14 mouse cellular contexts compared by ENCODE assay signal in genomic region chr8:77988291-77989056, GRCm38 (mm10).
A peak's percentile ranks its signal among the peaks of the same experiment; 100 is the strongest.
DNase-seq lines count a peak whose midpoint lies in the region; ATAC-seq and TF ChIP-seq lines count a peak whose summit lies in the region.
"Had no signal": no experiment of that assay in that cellular context is flagged by ENCODE, and none has a peak within 500 bp of the region (broad histone marks: within the 10 kb centered on the region; RNA-seq: fewer than 3 reads in every experiment).

No protein-coding gene starts in this region.

- no peaks in the 10 kb centered on the region for H3K36me3 ChIP-seq in stomach, embryonic 16.5 days (ENCODE audit: control insufficient read depth, insufficient read depth, low read length)
- H3K36me3 ChIP-seq in stomach, postnatal 0 days (ENCODE audit: control insufficient read depth, insufficient read depth, low read length), result no peaks in the 10 kb centered on the region
- no peaks in the 10 kb centered on the region for H3K36me3 ChIP-seq in heart, embryonic 12.5 days
- H3K36me3 ChIP-seq in midbrain, embryonic 16.5 days (ENCODE audit: control insufficient read depth, insufficient read depth, low read length), result no peaks in the 10 kb centered on the region
- H3K36me3 ChIP-seq: intestine, embryonic 15.5 days had no signal

- no peak for DNase-seq in stomach, postnatal 0 days (ENCODE audit: low spot score)
- peak; percentile 68 for DNase-seq in heart, postnatal 4 days
- no peak for DNase-seq in Muller cell, postnatal 12 days (ENCODE audit: inconsistent ontology term)
- DNase-seq in kidney, adult 18-20 months, result no peak
- DNase-seq: cerebellum, adult 11-12 months; layer of hippocampus, postnatal 36 days; right cerebral cortex, adult 18-20 months; thymus, postnatal 4 days had no signal

- peak overlapping the region; percentile 35 for H3K27ac ChIP-seq in stomach, embryonic 16.5 days (ENCODE audit: low read length)
- no peak overlapping the region for H3K27ac ChIP-seq in stomach, postnatal 0 days (replicated peaks)
- H3K27ac ChIP-seq in heart, embryonic 12.5 days (ENCODE audit: poor library complexity, severe bottlenecking), result peak overlapping the region; percentile 97
- H3K27ac ChIP-seq in midbrain, embryonic 16.5 days (ENCODE audit: low read length), result no peak overlapping the region
- H3K27ac ChIP-seq: intestine, embryonic 15.5 days had no signal

- H3K9me3 ChIP-seq in stomach, embryonic 16.5 days (replicated peaks; ENCODE audit: control insufficient read depth, low read length), result no peaks in the 10 kb centered on the region
- no peaks in the 10 kb centered on the region for H3K9me3 ChIP-seq in stomach, postnatal 0 days (ENCODE audit: control insufficient read depth, low read length)
- H3K9me3 ChIP-seq in heart, embryonic 12.5 days (replicated peaks), result no peaks in the 10 kb centered on the region
- H3K9me3 ChIP-seq in midbrain, embryonic 16.5 days (replicated peaks; ENCODE audit: control insufficient read depth, low read length, poor library complexity, severe bottlenecking), result no peaks in the 10 kb centered on the region
- H3K9me3 ChIP-seq: intestine, embryonic 15.5 days; megakaryocyte, embryonic 14.5 days had no signal

- ATAC-seq in stomach, embryonic 16.5 days (ENCODE audit: insufficient read depth, low FRiP score), result no peak
- ATAC-seq in stomach, postnatal 0 days (ENCODE audit: low FRiP score, low TSS enrichment), result no peak
- ATAC-seq in heart, embryonic 12.5 days (ENCODE audit: insufficient number of reproducible peaks, low FRiP score), result peak; percentile 89
- ATAC-seq in midbrain, embryonic 16.5 days, result no peak
- ATAC-seq: activated CD4-positive, CD25-positive, alpha-beta regulatory T cell, adult 4 months; intestine, embryonic 15.5 days had no signal

- no peak for TF ChIP-seq EP300 in stomach, postnatal 0 days (optimal IDR thresholded peaks at IDR 0.05)

- H3K9ac ChIP-seq in stomach, embryonic 16.5 days (ENCODE audit: low read length), result no peak overlapping the region
- H3K9ac ChIP-seq in stomach, postnatal 0 days (ENCODE audit: low read length), result no peak overlapping the region
- H3K9ac ChIP-seq in heart, embryonic 12.5 days, result 0 out of 2 replicates have a peak overlapping the region, but pooled peaks have one; percentile 22
- no peak overlapping the region for H3K9ac ChIP-seq in midbrain, embryonic 16.5 days (ENCODE audit: low read depth, low read length)
- H3K9ac ChIP-seq: intestine, embryonic 15.5 days had no signal

- 55% methylated on average over 8 of the region's 8 CpGs for WGBS in stomach, embryonic 16.5 days
- WGBS in stomach, postnatal 0 days, result 54% methylated on average over 8 of the region's 8 CpGs
- WGBS in heart, embryonic 12.5 days, result 24% methylated on average over 8 of the region's 8 CpGs
- WGBS in midbrain, embryonic 16.5 days, result 83% methylated on average over 8 of the region's 8 CpGs

- H3K4me3 ChIP-seq in stomach, embryonic 16.5 days (replicated peaks; ENCODE audit: low read length), result no peak overlapping the region
- H3K4me3 ChIP-seq in stomach, postnatal 0 days (ENCODE audit: low read depth, low read length), result no peak overlapping the region
- H3K4me3 ChIP-seq in heart, embryonic 12.5 days, result no peak overlapping the region
- no peak overlapping the region for H3K4me3 ChIP-seq in midbrain, embryonic 16.5 days (ENCODE audit: low read depth, low read length)
- H3K4me3 ChIP-seq: intestine, embryonic 15.5 days; megakaryocyte, embryonic 14.5 days had no signal

- no peaks in the 10 kb centered on the region for H3K27me3 ChIP-seq in stomach, embryonic 16.5 days (ENCODE audit: control insufficient read depth, insufficient read depth, low read length)
- no peaks in the 10 kb centered on the region for H3K27me3 ChIP-seq in stomach, postnatal 0 days (ENCODE audit: control insufficient read depth, insufficient read depth, low read length)
- no peaks in the 10 kb centered on the region for H3K27me3 ChIP-seq in heart, embryonic 12.5 days (replicated peaks)
- H3K27me3 ChIP-seq in midbrain, embryonic 16.5 days (ENCODE audit: control insufficient read depth, insufficient read depth, low read depth, low read length), result no peaks in the 10 kb centered on the region
- H3K27me3 ChIP-seq: intestine, embryonic 15.5 days; megakaryocyte, embryonic 14.5 days had no signal

- no peak for TF ChIP-seq CTCF in stomach, postnatal 0 days (IDR thresholded peaks at IDR 0.05; ENCODE audit: low read depth)

- H3K4me1 ChIP-seq in stomach, embryonic 16.5 days (ENCODE audit: control insufficient read depth, insufficient read depth, low read length), result peaks cover 8% of the 10 kb centered on the region; the same call in 1 of the 2 replicates
- H3K4me1 ChIP-seq in stomach, postnatal 0 days (replicated peaks; ENCODE audit: control insufficient read depth, insufficient read depth), result no peaks in the 10 kb centered on the region
- H3K4me1 ChIP-seq in heart, embryonic 12.5 days (replicated peaks), result peaks cover 29% of the 10 kb centered on the region
- H3K4me1 ChIP-seq in midbrain, embryonic 16.5 days (ENCODE audit: control insufficient read depth, insufficient read depth, low read length), result no peaks in the 10 kb centered on the region
- H3K4me1 ChIP-seq: intestine, embryonic 15.5 days; megakaryocyte, embryonic 14.5 days had no signal

- H3K4me2 ChIP-seq in stomach, embryonic 16.5 days (ENCODE audit: low read depth, low read length), result no peak overlapping the region
- no peak overlapping the region for H3K4me2 ChIP-seq in stomach, postnatal 0 days (replicated peaks; ENCODE audit: low read depth)
- no peak overlapping the region for H3K4me2 ChIP-seq in heart, embryonic 12.5 days
- no peak overlapping the region for H3K4me2 ChIP-seq in midbrain, embryonic 16.5 days (ENCODE audit: low read length)
- H3K4me2 ChIP-seq: intestine, embryonic 15.5 days had no signal

Comparison
In these comparisons a context has a peak if more than half of its experiments do, and no peak if none do; other contexts are left out.
1. H3K27ac ChIP-seq: peak in stomach, embryonic 16.5 days (single experiment) and heart, embryonic 12.5 days (single experiment); none in stomach, postnatal 0 days (single experiment) and midbrain, embryonic 16.5 days (single experiment).